Mouse (Mus musculus) retina, adult 2 months (tissue): ENCODE measurements around the gene Klf6.

Experiments
- DNase-seq: peaks from one replicate; pipeline ENCODE4 v3.0.0-alpha.2; 2012; ENCODE audit warnings: low read depth, low spot score

The Klf6 gene

GRCm38 (mm10) chr13:5863408-5863891 is 2.2 kb downstream of the Klf6 start:
- no peak for DNase-seq

GRCm38 (mm10) chr13:5864265-5865097 is 3.2 kb downstream of the Klf6 start:
- no peak for DNase-seq

GRCm38 (mm10) chr13:5865098-5865415 is 3.8 kb downstream of the Klf6 start:
- no peak for DNase-seq

- no peak for DNase-seq
Measured at GRCm38 (mm10) chr13:5866091-5866490, 4.8 kb downstream of the Klf6 start.

- DNase-seq, result no peak
Measured at GRCm38 (mm10) chr13:5866532-5866931, 5.2 kb downstream of the Klf6 start.

- no peak for DNase-seq
Measured at GRCm38 (mm10) chr13:5868376-5868775, 7.1 kb downstream of the Klf6 start.

- no peak for DNase-seq
Measured at GRCm38 (mm10) chr13:5869433-5869832, 8.2 kb downstream of the Klf6 start.

GRCm38 (mm10) chr13:5869842-5870241 is 8.6 kb downstream of the Klf6 start:
- no peak for DNase-seq

GRCm38 (mm10) chr13:5870382-5871272 is 9.3 kb downstream of the Klf6 start:
- DNase-seq, result no peak

- no peak for DNase-seq
Measured at GRCm38 (mm10) chr13:5871414-5871813, 10.1 kb downstream of the Klf6 start.

GRCm38 (mm10) chr13:5873681-5874080 is 12.4 kb downstream of the Klf6 start:
- DNase-seq, result no peak

GRCm38 (mm10) chr13:5875478-5875877 is 14.2 kb downstream of the Klf6 start:
- DNase-seq, result no peak

- no peak for DNase-seq
Measured at GRCm38 (mm10) chr13:5878748-5879147, 17.5 kb downstream of the Klf6 start.

- no peak for DNase-seq
Measured at GRCm38 (mm10) chr13:5886810-5887209, 25.5 kb downstream of the Klf6 start.

- no peak for DNase-seq
Measured at GRCm38 (mm10) chr13:5888164-5888563, 26.9 kb downstream of the Klf6 start.

GRCm38 (mm10) chr13:5888731-5889130 is 27.4 kb downstream of the Klf6 start:
- no peak for DNase-seq

GRCm38 (mm10) chr13:5890035-5890434 is 28.8 kb downstream of the Klf6 start:
- DNase-seq, result no peak

- no peak for DNase-seq
Measured at GRCm38 (mm10) chr13:5892684-5893447, 31.6 kb downstream of the Klf6 start.

- DNase-seq, result no peak
Measured at GRCm38 (mm10) chr13:5894910-5895309, 33.6 kb downstream of the Klf6 start.

GRCm38 (mm10) chr13:5895851-5896250 is 34.6 kb downstream of the Klf6 start:
- DNase-seq, result no peak

- DNase-seq, result no peak
Measured at GRCm38 (mm10) chr13:5897176-5897959, 36.1 kb downstream of the Klf6 start.
